Mouse (Mus musculus) CH12.LX (cell line): ENCODE measurements around the gene Uqcrh. TPM values are rescaled to one million over a fixed set of nuclear protein-coding genes. Genes with fewer than 3 reads are reported as not detected.

Experiments used
- DNase-seq: peaks from one replicate; pipeline ENCODE4 v3.0.0-alpha.2; 2013; ENCODE audit errors: extremely low read depth
- H3K27ac ChIP-seq: 2 replicates; pipeline ENCODE4 v1.5.1; 2012; ENCODE audit warnings: low read depth, mild to moderate bottlenecking, control low read depth, moderate library complexity; ENCODE audit not compliant: insufficient read depth
- H3K27me3 ChIP-seq: replicated peaks from 2 replicates; pipeline ENCODE3; 2012; ENCODE audit warnings: inconsistent platforms
- H3K36me3 ChIP-seq, 2 experiments: replicated peaks in 1 of 2; 2 replicates each; pipeline versions ENCODE3 to v1.6.1; 2012; ENCODE audit warnings: inconsistent platforms in 1 of 2, low read length in 1 of 2, mild to moderate bottlenecking in 1 of 2, mixed read lengths in 1 of 2, moderate library complexity in 1 of 2; ENCODE audit not compliant: control insufficient read depth in 1 of 2, insufficient read depth in 1 of 2
- H3K4me1 ChIP-seq, 2 experiments: 2 replicates each; pipeline ENCODE4 v1.6.1; 2012; ENCODE audit warnings: inconsistent platforms in 1 of 2, moderate library complexity in 1 of 2; ENCODE audit not compliant: insufficient read depth in 2 of 2, control insufficient read depth in 1 of 2
- H3K4me2 ChIP-seq: 2 replicates; pipeline ENCODE4 v1.6.1; 2012; ENCODE audit warnings: low read depth, mild to moderate bottlenecking, control low read depth; ENCODE audit not compliant: poor library complexity, insufficient read depth, severe bottlenecking
- H3K4me3 ChIP-seq, 3 experiments: fragments of 150-350 bp in 1 of 3; sonication (generic) in 1 of 3; replicated peaks in 1 of 3; 2 replicates each; pipeline versions ENCODE3 to v1.5.1; 2011 to 2012; ENCODE audit warnings: low read depth in 2 of 3, low read length in 2 of 3, mild to moderate bottlenecking in 2 of 3, moderate library complexity in 2 of 3, control low read depth in 1 of 3, improper control_type of control experiment in 1 of 3, inconsistent platforms in 1 of 3, mixed read lengths in 1 of 3; ENCODE audit not compliant: poor library complexity in 1 of 3
- H3K79me2 ChIP-seq: replicated peaks from 2 replicates; pipeline ENCODE4 v1.6.1; 2012; ENCODE audit warnings: mild to moderate bottlenecking, moderate library complexity; ENCODE audit not compliant: control insufficient read depth, poor library complexity, insufficient read depth, severe bottlenecking; ENCODE audit errors: extremely low read depth
- H3K9ac ChIP-seq: 2 replicates; pipeline ENCODE4 v1.6.1; 2012; ENCODE audit warnings: low read depth, mild to moderate bottlenecking, control low read depth, moderate library complexity; ENCODE audit not compliant: insufficient read depth
- H3K9me3 ChIP-seq: replicated peaks from 2 replicates; pipeline ENCODE3; 2012; ENCODE audit warnings: low read length, inconsistent platforms, mixed read lengths
- BHLHE40 ChIP-seq: IDR thresholded peaks from 2 replicates; pipeline ENCODE4 v1.6.1; 2011; ENCODE audit warnings: mild to moderate bottlenecking, low read depth, low read length, improper control_type of control experiment
- CHD1 ChIP-seq: IDR thresholded peaks from 2 replicates; pipeline ENCODE4 v1.6.1; 2012; ENCODE audit warnings: low read depth, low read length, improper control_type of control experiment, inconsistent platforms
- CHD2 ChIP-seq: IDR thresholded peaks from 2 replicates; pipeline ENCODE4 v1.6.1; 2011; ENCODE audit warnings: low read length, improper control_type of control experiment
- CTCF ChIP-seq, 2 experiments: IDR thresholded peaks in 1 of 2; conservative IDR thresholded peaks in 1 of 2; 2 replicates each; pipeline ENCODE4 v1.5.1; 2011 to 2012; ENCODE audit warnings: low read depth in 2 of 2, low read length in 2 of 2, improper control_type of control experiment in 1 of 2, inconsistent platforms in 1 of 2, mild to moderate bottlenecking in 1 of 2, moderate library complexity in 1 of 2
- E2F4 ChIP-seq: IDR thresholded peaks from 2 replicates; pipeline ENCODE4 v1.6.1; 2011; ENCODE audit warnings: low read depth, low read length, improper control_type of control experiment; ENCODE audit not compliant: insufficient replicate concordance
- ELF1 ChIP-seq: IDR thresholded peaks from 2 replicates; pipeline ENCODE4 v1.6.1; 2014; ENCODE audit warnings: low read depth, mild to moderate bottlenecking, inconsistent platforms, low read length, improper control_type of control experiment
- EP300 ChIP-seq: IDR thresholded peaks from 2 replicates; pipeline ENCODE4 v1.6.1; 2011; ENCODE audit warnings: low read length, improper control_type of control experiment
- ETS1 ChIP-seq: conservative IDR thresholded peaks from 2 replicates; pipeline ENCODE4 v1.6.1; 2012; ENCODE audit warnings: low read depth, mild to moderate bottlenecking, inconsistent platforms, low read length, improper control_type of control experiment, moderate library complexity
- GABPA ChIP-seq: IDR thresholded peaks from 2 replicates; pipeline ENCODE4 v1.6.1; 2012; ENCODE audit warnings: low read depth, low read length, improper control_type of control experiment, inconsistent platforms; ENCODE audit not compliant: insufficient replicate concordance
- HCFC1 ChIP-seq: IDR thresholded peaks from 2 replicates; pipeline ENCODE4 v1.6.1; 2012; ENCODE audit warnings: low read depth, mild to moderate bottlenecking, inconsistent platforms, low read length, improper control_type of control experiment
- IRF4 ChIP-seq: IDR thresholded peaks from 2 replicates; pipeline ENCODE4 v1.6.1; 2014; ENCODE audit warnings: low read depth, mild to moderate bottlenecking, inconsistent platforms, low read length, improper control_type of control experiment
- JUN ChIP-seq: IDR thresholded peaks from 2 replicates; pipeline ENCODE4 v1.6.1; 2011; ENCODE audit warnings: low read depth, mild to moderate bottlenecking, low read length, improper control_type of control experiment, moderate library complexity; ENCODE audit not compliant: insufficient read depth
- JUND ChIP-seq: conservative IDR thresholded peaks from 2 replicates; pipeline ENCODE4 v1.6.1; 2011; ENCODE audit warnings: low read depth, low read length, improper control_type of control experiment
- KAT2A ChIP-seq: IDR thresholded peaks from 2 replicates; pipeline ENCODE4 v1.6.1; 2012; ENCODE audit warnings: low read length, improper control_type of control experiment, inconsistent platforms; ENCODE audit not compliant: insufficient replicate concordance
- MAFK ChIP-seq: IDR thresholded peaks from 2 replicates; pipeline ENCODE4 v1.6.1; 2011; ENCODE audit warnings: low read length, improper control_type of control experiment; ENCODE audit not compliant: insufficient replicate concordance
- MAX ChIP-seq: IDR thresholded peaks from 2 replicates; pipeline ENCODE4 v1.6.1; 2011; ENCODE audit warnings: low read length, improper control_type of control experiment
- MAZ ChIP-seq: IDR thresholded peaks from 2 replicates; pipeline ENCODE4 v1.6.1; 2012; ENCODE audit warnings: low read depth, mild to moderate bottlenecking, inconsistent platforms, low read length, improper control_type of control experiment, moderate library complexity
- MEF2A ChIP-seq: IDR thresholded peaks from 2 replicates; pipeline ENCODE4 v1.6.1; 2014; ENCODE audit warnings: low read depth, mild to moderate bottlenecking, inconsistent platforms, low read length, improper control_type of control experiment, borderline replicate concordance
- MXI1 ChIP-seq: IDR thresholded peaks from 2 replicates; pipeline ENCODE4 v1.6.1; 2011; ENCODE audit warnings: mild to moderate bottlenecking, low read depth, low read length, improper control_type of control experiment
- MYC ChIP-seq: IDR thresholded peaks from 2 replicates; pipeline ENCODE4 v1.6.1; 2011; ENCODE audit warnings: low read depth, mild to moderate bottlenecking, improper control_type of control experiment, low read length
- NELFE ChIP-seq: IDR thresholded peaks from 2 replicates; pipeline ENCODE4 v1.6.1; 2011; ENCODE audit warnings: low read depth, low read length, improper control_type of control experiment
- NRF1 ChIP-seq: IDR thresholded peaks from 2 replicates; pipeline ENCODE4 v1.6.1; 2014; ENCODE audit warnings: low read depth, mild to moderate bottlenecking, inconsistent platforms, low read length, improper control_type of control experiment, moderate library complexity
- PAX5 ChIP-seq: IDR thresholded peaks from 2 replicates; pipeline ENCODE4 v1.6.1; 2012; ENCODE audit warnings: low read length, inconsistent platforms, mixed read lengths
- POLR2A ChIP-seq: IDR thresholded peaks from 2 replicates; pipeline ENCODE4 v1.6.1; 2011; ENCODE audit warnings: low read depth, mild to moderate bottlenecking, improper control_type of control experiment, low read length
- POLR2AphosphoS2 ChIP-seq: IDR thresholded peaks from 2 replicates; pipeline ENCODE4 v1.6.1; 2011; ENCODE audit warnings: low read depth, low read length, improper control_type of control experiment
- RAD21 ChIP-seq: IDR thresholded peaks from 2 replicates; pipeline ENCODE4 v1.6.1; 2011; ENCODE audit warnings: low read depth, mild to moderate bottlenecking, low read length, improper control_type of control experiment, moderate library complexity
- RCOR1 ChIP-seq: conservative IDR thresholded peaks from 2 replicates; pipeline ENCODE4 v1.6.1; 2012; ENCODE audit warnings: low read depth, mild to moderate bottlenecking, inconsistent platforms, low read length, improper control_type of control experiment
- SIN3A ChIP-seq: IDR thresholded peaks from 2 replicates; pipeline ENCODE4 v1.6.1; 2012; ENCODE audit warnings: low read length, improper control_type of control experiment, inconsistent platforms
- SMC3 ChIP-seq: IDR thresholded peaks from 2 replicates; pipeline ENCODE4 v1.6.1; 2011; ENCODE audit warnings: low read depth, low read length, improper control_type of control experiment
- TBP ChIP-seq: conservative IDR thresholded peaks from 2 replicates; pipeline ENCODE4 v1.6.1; 2011; ENCODE audit warnings: low read depth, low read length, improper control_type of control experiment
- TCF12 ChIP-seq: IDR thresholded peaks from 2 replicates; pipeline ENCODE4 v1.6.1; 2014; ENCODE audit warnings: low read depth, mild to moderate bottlenecking, inconsistent platforms, low read length, improper control_type of control experiment
- UBTF ChIP-seq: IDR thresholded peaks from 2 replicates; pipeline ENCODE4 v1.6.1; 2012; ENCODE audit warnings: low read depth, mild to moderate bottlenecking, inconsistent platforms, low read length, improper control_type of control experiment, moderate library complexity
- USF1 ChIP-seq: IDR thresholded peaks from 2 replicates; pipeline ENCODE4 v1.6.1; 2014; ENCODE audit warnings: low read depth, mild to moderate bottlenecking, inconsistent platforms, low read length, improper control_type of control experiment
- USF2 ChIP-seq: conservative IDR thresholded peaks from 2 replicates; pipeline ENCODE4 v1.6.1; 2011; ENCODE audit warnings: low read depth, low read length, improper control_type of control experiment
- ZC3H11A ChIP-seq: IDR thresholded peaks from 2 replicates; pipeline ENCODE4 v1.6.1; 2012; ENCODE audit warnings: low read depth, mild to moderate bottlenecking, inconsistent platforms, low read length, improper control_type of control experiment
- ZKSCAN1 ChIP-seq: IDR thresholded peaks from 2 replicates; pipeline ENCODE4 v1.6.1; 2012; ENCODE audit warnings: low read depth, inconsistent platforms, low read length, improper control_type of control experiment, borderline replicate concordance
- ZMIZ1 ChIP-seq: IDR thresholded peaks from 2 replicates; pipeline ENCODE4 v1.6.1; 2012; ENCODE audit warnings: low read depth, mild to moderate bottlenecking, inconsistent platforms, low read length, improper control_type of control experiment
- ZNF384 ChIP-seq: IDR thresholded peaks from 2 replicates; pipeline ENCODE4 v1.6.1; 2012; ENCODE audit warnings: low read depth, low read length, improper control_type of control experiment, inconsistent platforms
- dilution Hi-C: fragments of 300-500 bp; cut with MboI; formaldehyde crosslinking; loops from 2 replicates; pipeline ENCODE4 v1.14.3; 2020; ENCODE audit warnings: low sequenced_read_pairs; ENCODE audit not compliant: extremely low pct_unique_long_range_greater_than_20kb, extremely low pct_ligation_motif_present
- in situ Hi-C: fragments of 300-500 bp; cut with MboI; formaldehyde crosslinking; loops from 3 replicates; pipeline ENCODE4 v1.14.3; 2019; ENCODE audit warnings: low sequenced_read_pairs, low pct_ligation_motif_present, low pct_unique_long_range_greater_than_20kb, mixed read lengths
- polyA plus RNA-seq: library from polyadenylated mRNA; unstranded; fragments of >175 nt; gene quantifications from 2 replicates; pipeline ENCODE4 v1.2.1, GENCODE M21; 2012; ENCODE audit warnings: low read depth; ENCODE audit not compliant: insufficient read length
- total RNA-seq, 2 experiments: library from RNA; depleted of rRNA; stranded (reverse); fragments of 300-350 nt in 1 of 2; fragments of >200 nt in 1 of 2; gene quantifications; 2 replicates each; pipeline ENCODE4 v1.2.3; 2012 to 2014

Gene Uqcrh
- total and polyA plus RNA-seq, 3 experiments: 264 to 717 (median 293) TPM

DNA sequence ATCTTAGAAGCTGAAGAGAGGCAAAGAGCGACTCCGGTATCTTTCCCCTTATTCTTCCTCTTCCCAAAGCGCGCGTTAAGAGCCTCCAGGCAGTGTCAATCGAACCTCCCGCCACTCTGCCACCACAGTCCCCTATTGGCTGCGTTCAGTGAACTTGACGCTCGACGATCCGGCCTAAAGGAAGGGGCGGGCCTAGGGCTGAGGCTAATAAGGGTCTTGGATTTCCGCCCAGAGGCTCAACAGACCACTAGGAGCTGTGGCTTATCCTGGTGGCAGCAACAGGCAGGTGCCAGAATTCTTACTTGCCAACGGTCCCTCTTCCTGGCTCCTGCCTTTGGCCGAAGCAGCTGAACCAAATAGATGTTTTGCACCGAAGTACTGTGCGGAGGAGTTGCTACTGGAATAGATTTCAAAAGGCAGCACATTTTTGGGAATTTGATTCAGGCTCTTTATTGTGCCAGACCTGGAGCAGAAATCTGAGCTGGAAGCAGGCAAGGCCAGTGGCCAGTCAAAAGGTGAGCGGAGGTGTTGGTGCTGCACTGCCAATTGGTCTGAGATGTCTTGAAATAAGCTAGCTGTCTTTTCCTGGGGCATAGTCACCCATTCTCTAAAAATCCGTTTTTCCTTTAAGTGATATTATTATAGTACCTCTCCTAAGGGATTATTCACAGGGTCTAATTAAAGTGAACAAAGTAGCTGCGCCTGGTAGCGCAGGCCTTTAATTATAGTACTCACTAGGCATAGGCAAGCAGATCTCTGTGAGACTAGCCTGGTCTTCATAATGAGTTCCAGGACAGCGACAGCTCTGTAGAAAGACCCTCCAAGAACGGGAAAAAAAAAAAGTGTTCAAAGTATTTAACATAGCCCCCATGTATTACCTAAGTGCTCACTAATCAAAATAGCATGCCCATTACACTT is 49.0 kb upstream of the Uqcrh start, which contains the start of the genes Rad54l and Pomgnt1:
Rad54l (minus strand) TSS at position 89 of the 918 bp plus-strand sequence.
Pomgnt1 (plus strand) TSS at position 239 of the 918 bp plus-strand sequence.
- Histone ChIP-seq H3K4me2 (peak within 1 kb of the TSS; percentile 97), H3K9me3 (no peaks in the 10 kb centered on the region), H3K4me1 (peaks cover 3 to 17% of the 10 kb centered on the region in 2 experiments; a peak in 3 of 4 replicates), H3K36me3 (peaks cover 19 to 31% of the 10 kb centered on the region in 2 experiments), H3K27ac (no peak within 1 kb of the TSS), H3K9ac (peak within 1 kb of the TSS; percentile 98), H3K79me2 (peaks cover 19% of the 10 kb centered on the region), H3K27me3 (no peaks in the 10 kb centered on the region), H3K4me3 (peak within 1 kb of the TSS; percentile 70 to 100 (median 80))
- peak; percentile 93 for DNase-seq
- dilution Hi-C loops: no loop called here
- in situ Hi-C loops: no loop called here
- peak; percentile 51; the same call in 1 of the 2 replicates for TF ChIP-seq MAX
- no peak for TF ChIP-seq ETS1
- peak; percentile 99 for TF ChIP-seq E2F4
- peak; percentile 34; the same call in 1 of the 2 replicates for TF ChIP-seq MEF2A
- TF ChIP-seq MYC: peak; percentile 76
- no peak for TF ChIP-seq JUN
- TF ChIP-seq MXI1: peak; percentile 96
- no peak for TF ChIP-seq ZKSCAN1
- TF ChIP-seq GABPA: peak; percentile 8; the same call in 1 of the 2 replicates
- TF ChIP-seq CHD1: no peak; the same call in 1 of the 2 replicates
- peak; percentile 73 for TF ChIP-seq IRF4
- TF ChIP-seq KAT2A: peak; percentile 93
- TF ChIP-seq PAX5: no peak
- TF ChIP-seq MAZ: no peak
- TF ChIP-seq EP300: no peak
- TF ChIP-seq CHD2: peak; percentile 96
- TF ChIP-seq UBTF: 0 out of 2 replicates have a peak, but pooled peaks have one; percentile 23
- no peak for TF ChIP-seq RAD21
- TF ChIP-seq ZMIZ1: peak; percentile 71
- TF ChIP-seq SIN3A: peak; percentile 100
- TF ChIP-seq BHLHE40: 0 out of 2 replicates have a peak, but pooled peaks have one; percentile 26
- peak; percentile 85 for TF ChIP-seq TBP
- TF ChIP-seq RCOR1: 0 out of 2 replicates have a peak, but pooled peaks have one; percentile 41
- peak; percentile 81; the same call in 1 of the 2 replicates for TF ChIP-seq POLR2AphosphoS2
- no peak for TF ChIP-seq USF2
- peak; percentile 93 for TF ChIP-seq POLR2A
- no peak for TF ChIP-seq CTCF (conservative IDR thresholded peaks at IDR 0.05 in 1 of 2, IDR thresholded peaks at IDR 0.05 in 1 of 2; ENCODE audit: low read depth in 2 of 2, low read length in 2 of 2)
- no peak for TF ChIP-seq ZC3H11A
- peak; percentile 92 for TF ChIP-seq HCFC1
- TF ChIP-seq JUND: no peak
- TF ChIP-seq ELF1: peak; percentile 92
- TF ChIP-seq MAFK: no peak
- no peak for TF ChIP-seq ZNF384
- no peak for TF ChIP-seq USF1
- peak; percentile 82 for TF ChIP-seq TCF12
- TF ChIP-seq NRF1: peak; percentile 46; the same call in 1 of the 2 replicates
- peak; percentile 87 for TF ChIP-seq NELFE
- no peak for TF ChIP-seq SMC3
